Mouse (Mus musculus) splenic B cell, adult 2 months (primary cell): Measurements from ENCODE around the gene Ppp2r5b.
A peak's percentile ranks its signal among the peaks of the same experiment; 100 is the strongest.

Source experiments
- DNase-seq: peaks from one replicate; pipeline ENCODE4 v3.0.0-alpha.2; 2011; ENCODE audit warnings: low read depth, low spot score
- H3K27me3 ChIP-seq: 2 replicates; pipeline ENCODE4 v1.6.1; 2012; ENCODE audit warnings: mild to moderate bottlenecking, low read length, moderate library complexity, mixed read lengths; ENCODE audit not compliant: control insufficient read depth, poor library complexity, insufficient read depth, severe bottlenecking
- H3K36me3 ChIP-seq: 2 replicates; pipeline ENCODE4 v1.6.1; 2012; ENCODE audit warnings: mild to moderate bottlenecking, low read length, moderate library complexity, mixed read lengths; ENCODE audit not compliant: control insufficient read depth, poor library complexity, insufficient read depth, severe bottlenecking

The Ppp2r5b gene

DNA sequence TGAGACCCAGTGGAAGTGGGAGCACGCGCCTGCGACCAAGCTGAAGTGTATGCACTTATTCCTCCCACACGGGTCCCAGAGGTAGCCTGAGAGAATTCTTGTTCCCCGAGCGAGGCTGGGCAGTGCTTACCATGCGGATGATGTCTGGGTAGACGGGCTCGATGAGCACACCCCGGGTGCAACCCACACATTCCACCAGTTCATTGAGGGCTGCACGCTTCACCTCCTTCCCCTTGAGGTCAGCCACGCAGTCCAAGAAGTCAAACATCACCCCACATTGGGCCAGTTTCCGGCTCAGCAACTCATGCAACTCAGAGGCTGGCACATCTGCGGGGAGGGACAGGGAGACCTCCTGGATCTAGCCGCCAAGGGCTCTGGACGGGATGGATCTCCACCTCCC is 2.0 kb downstream of the Ppp2r5b start:
- DNase-seq: no peak
- peaks cover 5% of the 10 kb centered on the region; the same call in 1 of the 2 replicates for H3K36me3 ChIP-seq
- no peaks in the 10 kb centered on the region for H3K27me3 ChIP-seq

DNA sequence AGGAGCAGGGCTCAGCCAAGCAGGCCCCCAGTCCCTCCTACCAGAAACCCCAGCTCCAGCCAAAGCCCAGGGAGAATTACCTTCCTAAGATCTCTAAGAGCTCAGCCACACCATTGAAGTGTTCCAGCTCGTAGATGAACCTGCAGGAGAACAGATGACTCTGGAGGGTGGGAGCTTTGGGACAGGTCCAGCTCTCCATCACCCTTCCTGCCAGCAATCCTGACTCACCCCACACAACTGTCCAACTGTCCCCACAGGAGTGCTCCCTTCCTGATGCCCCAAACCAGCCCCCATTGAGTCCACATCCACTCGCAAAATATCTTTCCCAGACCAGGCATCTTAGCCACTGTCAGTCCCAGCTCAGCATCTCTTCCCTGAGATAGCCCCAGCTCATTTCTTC is 4.6 kb downstream of the Ppp2r5b start:
- no peak for DNase-seq
- Histone ChIP-seq H3K27me3 (no peaks in the 10 kb centered on the region), H3K36me3 (peaks cover 5% of the 10 kb centered on the region; the same call in 1 of the 2 replicates)

DNA sequence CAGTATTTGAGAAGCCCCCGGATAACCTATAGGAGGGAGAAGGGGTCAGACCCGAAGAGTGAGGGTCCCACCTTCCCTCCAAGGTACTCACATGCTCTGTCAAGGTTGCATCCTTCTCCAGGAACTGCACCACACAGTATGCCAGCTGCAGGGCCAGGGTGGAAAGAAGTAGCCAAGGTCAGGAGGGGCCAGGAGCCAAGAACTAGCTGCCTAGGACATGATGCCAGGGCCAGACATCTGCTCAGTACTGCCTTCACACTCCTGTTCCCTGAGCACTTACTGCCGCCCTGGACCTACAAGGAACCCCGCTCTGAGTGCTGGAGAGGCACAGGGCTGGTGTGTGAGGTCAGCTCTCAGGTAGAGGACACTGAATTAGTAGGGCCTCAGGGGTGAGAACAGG is 5.3 kb downstream of the Ppp2r5b start:
- DNase-seq: no peak
- Histone ChIP-seq H3K27me3 (no peaks in the 10 kb centered on the region), H3K36me3 (peaks cover 5% of the 10 kb centered on the region; the same call in 1 of the 2 replicates)

DNA sequence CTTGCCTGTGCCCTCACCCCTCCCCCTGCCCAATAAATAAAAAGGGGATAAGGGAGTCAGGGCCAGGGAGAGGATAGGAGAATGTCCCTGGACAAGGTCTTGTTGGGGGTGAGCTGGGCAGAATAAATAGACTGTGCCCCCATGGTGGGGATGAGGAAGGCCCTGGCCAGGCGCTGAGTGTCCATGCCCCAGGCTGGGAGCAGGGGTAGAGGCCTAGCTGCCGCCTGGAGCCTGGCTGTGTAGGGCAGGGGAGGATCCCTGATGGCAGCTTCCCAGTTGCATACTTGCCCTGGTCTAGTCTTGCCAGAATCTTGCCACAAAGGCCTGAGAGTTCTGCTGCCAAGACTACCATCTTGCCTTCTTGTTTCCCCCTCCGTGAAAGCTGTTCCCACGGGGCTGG is 7.8 kb downstream of the Ppp2r5b start:
- no peaks in the 10 kb centered on the region for H3K27me3 ChIP-seq
- peaks cover 5% of the 10 kb centered on the region; the same call in 1 of the 2 replicates for H3K36me3 ChIP-seq
- DNase-seq: no peak

DNA sequence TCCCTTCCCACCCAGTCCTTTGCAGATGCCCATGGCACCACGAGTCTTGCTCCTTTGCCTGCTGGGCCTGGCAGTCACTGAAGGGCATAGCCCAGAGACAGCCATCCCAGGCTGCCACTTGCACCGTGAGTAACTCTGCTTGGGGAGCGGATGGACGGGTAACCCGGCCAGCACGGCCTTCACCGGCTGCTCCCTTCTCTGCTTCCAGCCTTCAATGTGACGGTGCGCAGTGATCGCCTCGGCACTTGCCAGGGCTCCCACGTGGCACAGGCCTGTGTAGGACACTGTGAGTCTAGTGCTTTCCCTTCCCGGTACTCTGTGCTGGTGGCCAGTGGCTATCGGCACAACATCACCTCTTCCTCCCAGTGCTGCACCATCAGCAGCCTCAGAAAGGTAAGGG is 8.9 kb downstream of the Ppp2r5b start:
- Histone ChIP-seq H3K36me3 (peaks cover 5% of the 10 kb centered on the region; the same call in 1 of the 2 replicates), H3K27me3 (no peaks in the 10 kb centered on the region)
- no peak for DNase-seq

DNA sequence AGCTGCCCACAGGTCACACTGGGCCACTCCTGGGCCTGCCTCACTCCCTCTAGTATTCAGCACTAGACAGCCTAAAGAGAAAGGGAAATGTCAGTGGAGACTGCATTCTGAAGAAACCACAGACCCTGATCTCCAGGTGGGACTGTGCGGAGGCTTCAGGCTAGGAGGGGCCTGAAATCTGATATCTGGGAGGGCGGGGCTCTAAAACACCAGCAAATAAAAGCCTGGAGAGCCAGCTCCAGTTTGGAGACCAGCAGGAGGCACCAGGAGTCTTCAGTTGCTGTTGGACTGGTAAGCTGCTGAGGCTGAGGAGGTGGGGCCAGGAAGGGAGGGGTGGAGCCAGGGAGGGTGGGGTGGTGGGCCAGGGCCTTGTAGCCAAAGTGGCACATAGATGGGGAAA is 9.5 kb downstream of the Ppp2r5b start, which contains the start of gene Gpha2:
Gene Gpha2, plus strand, starts transcription at position 246 of the 400 bp plus-strand sequence.
- peaks cover 5% of the 10 kb centered on the region; the same call in 1 of the 2 replicates for H3K36me3 ChIP-seq
- no peak for DNase-seq
- H3K27me3 ChIP-seq: no peaks in the 10 kb centered on the region

DNA sequence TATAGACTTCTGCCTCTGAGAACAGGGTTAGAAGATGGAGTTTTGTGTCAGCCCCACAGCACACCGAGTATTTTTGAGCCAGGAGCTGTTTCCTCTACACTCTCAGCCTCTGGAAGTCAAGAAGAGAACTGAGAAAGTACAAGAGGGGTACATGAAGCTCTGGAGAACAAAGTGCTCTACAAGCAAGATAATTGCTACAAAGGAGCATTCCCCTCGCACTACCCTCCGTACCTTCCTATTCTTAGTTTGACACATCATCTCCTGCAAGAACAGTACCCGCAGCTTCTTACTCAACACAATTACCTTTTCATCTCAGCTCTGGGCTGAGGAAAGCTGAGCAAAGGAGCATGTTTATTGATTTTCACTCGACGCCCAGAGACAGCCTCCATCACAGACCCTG is 17.1 kb downstream of the Ppp2r5b start:
- DNase-seq: no peak
- Histone ChIP-seq H3K27me3 (no peaks in the 10 kb centered on the region), H3K36me3 (no peaks in the 10 kb centered on the region)

DNA sequence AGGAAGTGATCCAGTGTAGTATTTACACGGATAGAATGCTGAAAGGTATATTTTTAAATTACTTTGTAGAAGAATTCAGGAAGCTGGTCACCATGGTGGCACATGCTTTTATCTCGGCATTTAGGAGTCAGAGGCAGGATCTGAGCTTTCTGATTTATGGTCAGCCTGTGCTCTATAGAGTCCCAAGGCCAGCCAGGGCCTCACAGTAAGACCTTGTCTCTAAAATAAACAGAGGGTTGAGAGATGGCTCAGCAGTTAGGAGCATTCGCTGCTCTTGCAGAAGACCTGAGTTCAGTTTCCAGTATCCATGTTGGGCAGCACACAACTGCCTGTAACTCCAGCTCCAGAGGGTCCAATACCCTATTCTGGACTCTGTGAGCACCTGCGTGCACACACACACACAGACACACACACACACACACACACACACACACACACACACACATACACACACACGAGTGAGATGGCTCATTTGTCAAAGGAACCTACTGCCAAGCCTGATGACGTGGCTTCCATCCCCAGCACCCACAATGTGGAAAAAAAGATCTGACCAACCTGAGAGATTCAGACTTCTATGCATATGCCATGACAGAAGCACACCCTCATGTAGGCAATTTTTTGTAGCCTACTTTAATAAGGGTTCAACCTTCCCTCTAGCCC is 19.5 kb downstream of the Ppp2r5b start:
- Histone ChIP-seq H3K27me3 (no peaks in the 10 kb centered on the region), H3K36me3 (no peaks in the 10 kb centered on the region)
- DNase-seq: no peak

DNA sequence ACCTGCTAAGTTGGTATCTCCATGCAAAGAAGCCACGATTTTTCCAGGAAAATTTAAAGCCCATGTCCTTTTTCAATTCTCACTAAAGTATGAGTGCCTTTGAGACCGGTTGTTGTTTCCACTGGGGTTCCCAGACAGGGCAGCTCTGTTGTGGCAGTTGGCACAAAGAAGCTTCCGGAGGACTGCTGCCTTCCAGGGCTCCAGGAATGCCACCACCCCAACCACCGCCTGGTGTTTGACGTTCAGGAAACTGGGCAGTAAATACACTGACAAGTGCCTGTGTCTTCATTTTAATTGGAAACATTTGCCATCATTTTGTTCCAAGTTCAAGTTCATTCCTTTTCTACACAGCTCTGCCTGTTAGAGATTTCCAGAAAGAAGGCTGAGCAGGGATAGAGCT is 29.0 kb downstream of the Ppp2r5b start:
- DNase-seq: no peak
- Histone ChIP-seq H3K36me3 (no peaks in the 10 kb centered on the region), H3K27me3 (no peaks in the 10 kb centered on the region)

DNA sequence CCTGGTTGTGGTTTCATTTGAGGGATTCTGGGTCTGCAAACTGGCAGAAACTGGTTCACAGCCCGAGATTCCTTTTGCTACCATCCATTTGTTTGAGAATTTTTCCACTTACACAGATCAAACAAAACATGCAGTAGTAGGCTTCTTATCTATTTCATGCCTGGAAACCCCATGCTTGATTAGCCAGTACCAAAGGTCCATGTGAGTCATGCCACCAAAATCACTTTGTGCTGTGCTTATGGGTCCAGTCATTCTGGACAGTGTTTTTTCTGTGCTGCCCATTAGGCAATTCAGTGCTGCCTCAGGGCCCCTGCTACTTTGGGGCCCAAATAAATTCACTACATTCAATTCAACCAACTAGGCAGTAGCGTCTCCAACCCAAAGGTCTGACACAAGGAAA is 31.4 kb downstream of the Ppp2r5b start:
- Histone ChIP-seq H3K27me3 (no peaks in the 10 kb centered on the region), H3K36me3 (no peaks in the 10 kb centered on the region)
- DNase-seq: no peak

DNA sequence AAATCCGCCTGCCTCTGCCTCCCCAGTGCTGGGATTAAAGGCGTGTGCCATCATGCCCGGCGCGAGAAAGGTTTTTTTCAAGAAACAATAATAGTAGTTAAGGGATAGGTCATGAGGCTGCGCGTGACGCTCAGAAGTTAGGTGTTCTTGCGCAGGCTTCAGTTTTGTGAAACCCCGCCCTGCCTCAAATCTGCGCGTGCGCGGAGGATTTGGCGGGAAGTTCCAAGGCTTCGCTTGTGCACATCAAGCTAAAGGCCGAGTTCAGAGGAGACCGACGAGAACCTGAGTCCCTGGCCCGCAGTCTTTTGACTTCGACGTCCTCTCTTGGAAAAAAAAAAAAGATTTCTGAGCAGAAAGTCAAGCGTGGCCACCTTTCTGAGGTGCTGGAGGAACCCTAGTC is 51.5 kb downstream of the Ppp2r5b start, which contains the start of gene Majin:
Gene Majin, plus strand, starts transcription at position 258 of the 400 bp plus-strand sequence.
- no peaks in the 10 kb centered on the region for H3K36me3 ChIP-seq
- no peak for DNase-seq
- no peaks in the 10 kb centered on the region for H3K27me3 ChIP-seq

DNA sequence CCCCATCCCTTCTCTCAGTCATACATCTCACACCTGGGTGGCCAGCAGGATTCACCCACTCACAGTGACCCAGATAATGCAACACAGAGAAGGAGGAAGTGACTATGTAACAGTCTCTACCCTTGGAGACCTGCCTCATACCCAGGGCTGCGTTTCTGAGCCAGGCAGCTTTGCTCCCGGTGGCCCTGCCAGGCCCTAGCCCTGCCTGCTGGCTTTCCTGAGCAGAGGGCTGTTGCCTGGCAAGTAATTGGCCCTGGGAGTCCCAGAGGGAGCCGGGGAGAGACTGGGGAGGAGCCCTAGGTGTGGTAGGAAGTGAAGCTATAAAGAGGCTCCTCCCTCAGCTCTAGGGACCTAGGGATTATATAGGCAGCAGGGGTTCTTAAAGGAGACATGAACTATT is 53.1 kb downstream of the Ppp2r5b start:
- Histone ChIP-seq H3K36me3 (no peaks in the 10 kb centered on the region), H3K27me3 (no peaks in the 10 kb centered on the region)
- DNase-seq: peak; percentile 10

DNA sequence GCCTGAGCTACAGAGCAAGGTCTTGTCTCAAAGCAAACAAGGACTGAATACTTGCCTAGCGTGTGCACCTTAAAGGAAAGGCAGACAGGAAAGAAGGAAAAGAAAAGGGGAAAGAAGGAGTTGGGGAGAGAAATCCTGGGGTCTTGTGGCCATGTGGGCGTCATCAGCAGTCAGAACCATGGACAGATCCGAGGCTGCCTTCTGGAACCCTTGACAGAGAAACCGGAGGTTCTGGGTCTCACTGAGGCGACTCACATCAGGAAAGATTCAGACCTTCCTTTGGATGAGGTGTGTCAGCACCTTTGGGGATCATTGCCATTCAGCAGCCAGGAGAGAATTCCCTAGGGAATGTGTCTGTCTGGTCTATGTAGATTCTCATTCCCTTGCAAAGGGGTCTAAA is 54.0 kb downstream of the Ppp2r5b start:
- no peaks in the 10 kb centered on the region for H3K27me3 ChIP-seq
- no peaks in the 10 kb centered on the region for H3K36me3 ChIP-seq
- DNase-seq: no peak

DNA sequence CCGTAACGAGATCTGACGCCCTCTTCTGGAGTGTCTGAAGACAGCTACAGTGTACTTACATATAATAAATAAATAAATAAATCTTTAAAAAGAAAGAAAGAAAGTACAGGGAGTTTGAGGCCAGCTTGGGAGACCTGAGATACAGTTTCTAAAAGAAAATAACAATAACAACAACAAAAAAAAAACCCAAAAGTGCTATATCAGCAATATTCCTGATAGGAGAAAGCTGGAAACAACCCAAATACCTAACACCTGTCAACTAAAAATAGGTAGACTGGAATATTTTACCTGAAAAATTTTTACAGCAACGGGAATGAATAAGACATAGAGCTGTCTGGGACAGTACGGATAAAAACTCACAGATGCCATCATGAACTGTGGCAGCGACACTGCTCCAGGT is 56.9 kb downstream of the Ppp2r5b start:
- Histone ChIP-seq H3K27me3 (no peaks in the 10 kb centered on the region), H3K36me3 (no peaks in the 10 kb centered on the region)
- DNase-seq: no peak
